Comparison of ENCODE assay signal across 10 mouse cellular contexts in the genomic region with DNA sequence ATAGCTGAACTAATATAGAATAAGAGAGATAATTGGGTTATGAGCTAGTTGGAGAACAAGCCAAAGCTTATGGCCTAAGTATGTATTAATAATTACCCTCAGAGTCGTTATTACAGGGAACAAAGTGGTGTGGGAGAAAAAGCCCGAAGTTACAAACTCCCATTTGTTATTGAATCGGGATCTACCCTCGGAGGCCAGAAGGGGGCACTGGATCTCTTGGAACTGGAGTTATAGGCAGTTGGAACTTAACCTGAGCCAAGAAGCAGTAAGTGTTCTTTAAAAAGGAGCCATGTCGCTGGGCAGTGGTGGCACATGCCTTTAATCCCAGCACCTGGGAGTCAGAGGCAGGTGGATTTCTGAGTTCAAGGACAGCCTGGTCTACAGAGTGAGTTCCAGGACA. TPM values are rescaled to one million over a fixed set of nuclear protein-coding genes. Genes with fewer than 3 reads are reported as not detected.
DNase-seq lines count a peak whose midpoint lies in the region; ATAC-seq and TF ChIP-seq lines count a peak whose summit lies in the region.
"Had no signal": no experiment of that assay in that cellular context is flagged by ENCODE, and none has a peak within 500 bp of the region (broad histone marks: within the 10 kb centered on the region; RNA-seq: fewer than 3 reads in every experiment).

No protein-coding gene starts in this region.

- no peak for ATAC-seq in heart, embryonic 11.5 days (replicated peaks; ENCODE audit: insufficient number of reproducible peaks, low FRiP score, low TSS enrichment)

- H3K4me1 ChIP-seq in heart, embryonic 11.5 days (ENCODE audit: control insufficient read depth, insufficient read depth, low read length) = peaks cover 6% of the 10 kb centered on the region
- H3K4me1 ChIP-seq in thymus, adult 2 months (replicated peaks; ENCODE audit: control insufficient read depth, insufficient read depth, low read length) = peaks cover 8% of the 10 kb centered on the region

- peaks cover 49% of the 10 kb centered on the region for H3K27me3 ChIP-seq in heart, embryonic 11.5 days (ENCODE audit: control insufficient read depth, insufficient read depth, low read length)
- peaks cover 14% of the 10 kb centered on the region; the same call in 1 of the 2 replicates for H3K27me3 ChIP-seq in thymus, adult 2 months (ENCODE audit: control insufficient read depth, insufficient read depth, low read length)

- no peak overlapping the region for H3K27ac ChIP-seq in heart, embryonic 11.5 days (ENCODE audit: low read depth, low read length)
- no peak overlapping the region for H3K27ac ChIP-seq in thymus, adult 2 months (ENCODE audit: control insufficient read depth, insufficient read depth, low read length)
- H3K27ac ChIP-seq: neural tube, embryonic 12.5 days had no signal

- no peak for TF ChIP-seq CTCF in thymus, adult 2 months (IDR thresholded peaks at IDR 0.05; ENCODE audit: borderline replicate concordance, control insufficient read depth, extremely low read depth, insufficient read depth, low read length, poor library complexity)

- H3K36me3 ChIP-seq in heart, embryonic 11.5 days (ENCODE audit: control insufficient read depth, insufficient read depth, low read length) = no peaks in the 10 kb centered on the region
- H3K36me3 ChIP-seq in thymus, adult 2 months (ENCODE audit: control insufficient read depth, insufficient read depth, low read length) = no peaks in the 10 kb centered on the region
- H3K36me3 ChIP-seq: neural tube, embryonic 12.5 days had no signal

- no peak overlapping the region for H3K4me3 ChIP-seq in heart, embryonic 11.5 days (ENCODE audit: low read depth, low read length)
- H3K4me3 ChIP-seq in thymus, adult 2 months (ENCODE audit: control insufficient read depth, insufficient read depth, low read length) = no peak overlapping the region
- H3K4me3 ChIP-seq: neural tube, embryonic 12.5 days had no signal

- 20% methylated on average over 5 of the region's 5 CpGs for WGBS in heart, embryonic 11.5 days (ENCODE audit: insufficient replicate concordance)
- 39% methylated on average over 5 of the region's 5 CpGs for WGBS in thymus, adult 2 months

- no peak for TF ChIP-seq POLR2A in thymus, adult 2 months (IDR thresholded peaks at IDR 0.05; ENCODE audit: control insufficient read depth, extremely low read depth, insufficient read depth, low read length, poor library complexity)

- H3K9ac ChIP-seq in heart, embryonic 11.5 days (ENCODE audit: low read depth, low read length) = no peak overlapping the region
- H3K9ac ChIP-seq: neural tube, embryonic 12.5 days had no signal

- DNase-seq in heart, adult 11 months = peak; percentile 74
- peak; percentile 51 for DNase-seq in thymus, adult 2 months
- DNase-seq in thymus, adult 18-20 months = no peak
- DNase-seq in cerebellum, postnatal 10 days = peak; percentile 83 to 85
- peak; percentile 74 for DNase-seq in kidney, postnatal 10 days
- DNase-seq in lung, postnatal 36 days = peak; percentile 78
- peak; percentile 18 for DNase-seq in yolk sac, embryonic 10.5 days (ENCODE audit: low spot score)

- H3K9me3 ChIP-seq in heart, embryonic 11.5 days (replicated peaks; ENCODE audit: control insufficient read depth, low read length) = no peaks in the 10 kb centered on the region
- H3K9me3 ChIP-seq: neural tube, embryonic 12.5 days had no signal

- no peak overlapping the region for H3K4me2 ChIP-seq in heart, embryonic 11.5 days
- H3K4me2 ChIP-seq: neural tube, embryonic 12.5 days had no signal

RNA-seq across cellular contexts. Expression of a gene that starts 2.2 kb away (rescaled TPM):
- polyA plus RNA-seq in heart, embryonic 11.5 days (2014; fragmentation: Nextera tagmentation; extraction: Ambion mirVana) = 0.10 TPM in 2 replicates
- 5.3 and 5.8 TPM in 2 replicates for polyA plus RNA-seq in thymus, adult 2 months (2012; rRNA removed)
- polyA plus RNA-seq: heart, embryonic 14.5 days had no signal

RNA-seq across cellular contexts. Expression of a gene that starts 27.5 kb away (rescaled TPM):
- polyA plus RNA-seq in heart, embryonic 11.5 days (2014; fragmentation: Nextera tagmentation; extraction: Ambion mirVana) = 43.7 and 54.9 TPM in 2 replicates
- 124 and 152 TPM in 2 replicates for polyA plus RNA-seq in thymus, adult 2 months (2012; rRNA removed)

Comparison
In these comparisons a context has a peak if more than half of its experiments do, and no peak if none do; other contexts are left out.
1. DNase-seq: peak in heart, adult 11 months (single experiment), thymus, adult 2 months (single experiment), cerebellum, postnatal 10 days (2 of 2), kidney, postnatal 10 days (single experiment), lung, postnatal 36 days (single experiment) and yolk sac, embryonic 10.5 days (single experiment); none in thymus, adult 18-20 months (0 of 2).